Mouse (Mus musculus) megakaryocyte, adult 5-6 weeks (primary cell): ENCODE measurements around the gene Cbln4. TPM values are rescaled to one million over a fixed set of nuclear protein-coding genes. Genes with fewer than 3 reads are reported as not detected.

Experiments
- total RNA-seq, 2 experiments: library from RNA; stranded (forward) in 1 of 2; stranded (reverse) in 1 of 2; fragments of 153-499, 151-499 nt in 1 of 2; fragments of 221-1000, 200-1000 nt in 1 of 2; gene quantifications; 2 replicates each; pipeline versions ENCODE4 v1.2.3 to v1.2.4; 2015 to 2017

The Cbln4 gene
- total RNA-seq, 2 experiments from 2014 or later: not detected

Other genes starting within 250 kb of the Cbln4 start
- gene Mc3r, start 205.0 kb upstream of the Cbln4 start, total RNA-seq (2015): not detected in 2 replicates
- gene Mc3r, start 205.0 kb upstream of the Cbln4 start, total RNA-seq (2017): not detected in 2 replicates